In the genomic region with DNA sequence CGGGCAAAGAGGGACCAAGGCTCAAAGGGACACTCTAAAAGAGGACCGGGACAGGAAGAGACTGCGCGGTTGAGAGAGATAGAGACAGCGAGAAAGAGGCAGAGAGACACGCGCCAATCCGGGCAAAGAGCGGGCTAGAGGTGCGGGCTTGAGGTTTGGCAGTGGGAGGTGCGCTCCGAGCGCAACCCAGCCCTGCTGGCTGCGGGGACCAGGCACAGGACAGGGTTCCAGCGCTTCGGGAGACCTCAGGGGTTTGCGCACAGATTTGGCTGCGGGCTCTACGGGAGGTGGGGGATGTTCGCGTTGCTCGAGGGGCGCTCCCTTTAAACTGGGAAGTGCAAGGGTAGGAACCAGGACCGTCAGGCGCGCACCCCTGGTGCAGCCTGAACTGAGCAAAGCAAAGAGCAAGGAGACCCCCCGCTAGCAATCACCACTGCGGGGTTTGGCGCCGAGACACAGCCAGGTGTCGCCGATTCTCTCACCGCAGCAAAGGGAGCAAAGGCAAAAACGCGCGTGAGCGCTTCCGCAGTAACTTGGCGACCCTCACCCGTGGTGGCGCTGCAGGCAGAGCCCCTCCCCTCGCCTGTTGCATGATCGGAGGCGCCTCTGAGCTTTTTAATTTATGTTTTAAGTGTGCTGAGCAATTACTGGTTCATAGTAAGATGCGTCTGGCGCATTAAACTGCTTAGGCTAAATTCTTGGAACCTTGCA, we compare ENCODE assay signal across 9 mouse cellular contexts. TPM values are rescaled to one million over a fixed set of nuclear protein-coding genes. Genes with fewer than 3 reads are reported as not detected.
DNase-seq lines count a peak whose midpoint lies in the region; ATAC-seq lines count a peak whose summit lies in the region.
"Had no signal": no experiment of that assay in that cellular context is flagged by ENCODE, and none has a peak within 500 bp of the region (broad histone marks: within the 10 kb centered on the region; RNA-seq: fewer than 3 reads in every experiment).

No protein-coding gene starts in this region.

- H3K4me2 ChIP-seq in lung, embryonic 16.5 days (ENCODE audit: low read depth, low read length) = 0 out of 2 replicates have a peak overlapping the region, but pooled peaks have one; percentile 7
- H3K4me2 ChIP-seq in forebrain, embryonic 15.5 days (replicated peaks) = peak overlapping the region; percentile 61
- peak overlapping the region; percentile 37 for H3K4me2 ChIP-seq in liver, embryonic 12.5 days
- H3K4me2 ChIP-seq in stomach, embryonic 16.5 days (ENCODE audit: low read depth, low read length) = peak overlapping the region; percentile 51

- H3K27ac ChIP-seq in lung, embryonic 16.5 days (ENCODE audit: low read length) = no peak overlapping the region
- H3K27ac ChIP-seq in forebrain, embryonic 15.5 days (replicated peaks) = no peak overlapping the region
- H3K27ac ChIP-seq in liver, embryonic 12.5 days = no peak overlapping the region
- no peak overlapping the region for H3K27ac ChIP-seq in stomach, embryonic 16.5 days (ENCODE audit: low read length)
- H3K27ac ChIP-seq: macrophage had no signal

- peaks cover 11% of the 10 kb centered on the region for H3K27me3 ChIP-seq in lung, embryonic 16.5 days (ENCODE audit: control insufficient read depth, insufficient read depth, low read depth, low read length)
- H3K27me3 ChIP-seq in forebrain, embryonic 15.5 days = peaks cover 12% of the 10 kb centered on the region
- H3K27me3 ChIP-seq in liver, embryonic 12.5 days (replicated peaks) = peaks cover 27% of the 10 kb centered on the region
- H3K27me3 ChIP-seq in stomach, embryonic 16.5 days (ENCODE audit: control insufficient read depth, insufficient read depth, low read length) = peaks cover 23% of the 10 kb centered on the region

- 13% methylated on average over 46 of the region's 46 CpGs for WGBS in lung, embryonic 16.5 days
- 16% methylated on average over 46 of the region's 46 CpGs for WGBS in forebrain, embryonic 15.5 days
- WGBS in liver, embryonic 12.5 days (ENCODE audit: insufficient replicate concordance) = 7% methylated on average over 43 of the region's 46 CpGs
- 16% methylated on average over 45 of the region's 46 CpGs for WGBS in stomach, embryonic 16.5 days

- no peaks in the 10 kb centered on the region for H3K4me1 ChIP-seq in lung, embryonic 16.5 days (replicated peaks; ENCODE audit: control insufficient read depth, insufficient read depth, low read length)
- peaks cover 13% of the 10 kb centered on the region for H3K4me1 ChIP-seq in forebrain, embryonic 15.5 days
- no peaks in the 10 kb centered on the region for H3K4me1 ChIP-seq in liver, embryonic 12.5 days
- no peaks in the 10 kb centered on the region for H3K4me1 ChIP-seq in stomach, embryonic 16.5 days (ENCODE audit: control insufficient read depth, insufficient read depth, low read length)

- no peak for DNase-seq in lung, postnatal 25 days (ENCODE audit: low spot score)
- DNase-seq in right cerebral cortex, adult 18-20 months = no peak
- DNase-seq in gastrocnemius, adult 18-20 months (ENCODE audit: low spot score) = no peak

- no peak for ATAC-seq in lung, embryonic 16.5 days (ENCODE audit: low read depth)
- peak; percentile 71 for ATAC-seq in forebrain, embryonic 15.5 days (replicated peaks)
- ATAC-seq in liver, embryonic 12.5 days = no peak
- no peak for ATAC-seq in stomach, embryonic 16.5 days (ENCODE audit: insufficient read depth, low FRiP score)

- H3K9me3 ChIP-seq in lung, embryonic 16.5 days (ENCODE audit: control insufficient read depth, low read length) = no peaks in the 10 kb centered on the region
- no peaks in the 10 kb centered on the region for H3K9me3 ChIP-seq in forebrain, embryonic 15.5 days
- H3K9me3 ChIP-seq in liver, embryonic 12.5 days (replicated peaks) = no peaks in the 10 kb centered on the region
- no peaks in the 10 kb centered on the region for H3K9me3 ChIP-seq in stomach, embryonic 16.5 days (replicated peaks; ENCODE audit: control insufficient read depth, low read length)

- H3K4me3 ChIP-seq in lung, embryonic 16.5 days (ENCODE audit: low read length) = peak overlapping the region; percentile 19
- peak overlapping the region; percentile 40 for H3K4me3 ChIP-seq in forebrain, embryonic 15.5 days
- H3K4me3 ChIP-seq in liver, embryonic 12.5 days = peak overlapping the region; percentile 31
- H3K4me3 ChIP-seq in stomach, embryonic 16.5 days (replicated peaks; ENCODE audit: low read length) = peak overlapping the region; percentile 27

- H3K9ac ChIP-seq in lung, embryonic 16.5 days (ENCODE audit: low read length) = no peak overlapping the region
- H3K9ac ChIP-seq in forebrain, embryonic 15.5 days (replicated peaks) = no peak overlapping the region
- H3K9ac ChIP-seq in liver, embryonic 12.5 days = no peak overlapping the region
- H3K9ac ChIP-seq in stomach, embryonic 16.5 days (ENCODE audit: low read length) = no peak overlapping the region

- no peaks in the 10 kb centered on the region for H3K36me3 ChIP-seq in lung, embryonic 16.5 days (ENCODE audit: control insufficient read depth, insufficient read depth, low read length)
- no peaks in the 10 kb centered on the region for H3K36me3 ChIP-seq in forebrain, embryonic 15.5 days
- no peaks in the 10 kb centered on the region for H3K36me3 ChIP-seq in liver, embryonic 12.5 days
- H3K36me3 ChIP-seq in stomach, embryonic 16.5 days (ENCODE audit: control insufficient read depth, insufficient read depth, low read length) = no peaks in the 10 kb centered on the region

RNA-seq across cellular contexts. Expression of a gene that starts 30.1 kb away (rescaled TPM):
- polyA plus RNA-seq in lung, embryonic 16.5 days (2015; fragmentation: Nextera tagmentation; extraction: Ambion mirVana) = 2.0 and 6.8 TPM in 2 replicates
- 0.84 and 1.3 TPM in 2 replicates for polyA plus RNA-seq in forebrain, embryonic 15.5 days (2015; fragmentation: Nextera tagmentation; extraction: Ambion mirVana)
- polyA plus RNA-seq in liver, embryonic 12.5 days (2016; fragmentation: Nextera tagmentation; extraction: Ambion mirVana) = 8.8 and 9.4 TPM in 2 replicates
- polyA plus RNA-seq in stomach, embryonic 16.5 days (2015; fragmentation: Nextera tagmentation; extraction: Ambion mirVana) = 2.2 and 27.2 TPM in 2 replicates
- total RNA-seq in gastrocnemius, adult 18-20 months (2021) = under 1 TPM in 1 of 2 experiments, not detected in 1; 0.12 TPM
- polyA plus RNA-seq: macrophage; small intestine, adult 2 months had no signal

Comparison
In these comparisons a context has a peak if more than half of its experiments do, and no peak if none do; other contexts are left out.
1. H3K4me2 ChIP-seq: peak in every context shown above with its lines; median percentile 61 in forebrain, embryonic 15.5 days; 51 in stomach, embryonic 16.5 days; 37 in liver, embryonic 12.5 days; 7 in lung, embryonic 16.5 days.